Mouse (Mus musculus) heart, embryonic 10.5 days (tissue): ENCODE measurements around the gene Zfp341. TPM values are rescaled to one million over a fixed set of nuclear protein-coding genes. Genes with fewer than 3 reads are reported as not detected.

Experiments
- DNase-seq: peaks from one replicate; pipeline ENCODE4 v3.0.0-alpha.2; 2017; ENCODE audit warnings: low spot score
- H3K27ac ChIP-seq: fragments of 300-500 bp; sonication (generic); 2 replicates; pipeline ENCODE4 v1.5.1; 2016; ENCODE audit warnings: mild to moderate bottlenecking
- H3K27me3 ChIP-seq: fragments of 300-500 bp; sonication (generic); 2 replicates; pipeline ENCODE4 v1.6.1; 2016; ENCODE audit warnings: mild to moderate bottlenecking; ENCODE audit not compliant: poor library complexity, insufficient read depth, severe bottlenecking
- H3K36me3 ChIP-seq: fragments of 300-500 bp; sonication (generic); 2 replicates; pipeline ENCODE4 v1.6.1; 2016; ENCODE audit warnings: mild to moderate bottlenecking, moderate library complexity
- H3K4me1 ChIP-seq: fragments of 300-500 bp; sonication (generic); 2 replicates; pipeline ENCODE4 v1.6.1; 2016; ENCODE audit warnings: mild to moderate bottlenecking
- H3K4me3 ChIP-seq: fragments of 300-500 bp; sonication (generic); 2 replicates; pipeline ENCODE4 v1.5.1; 2016; ENCODE audit warnings: mild to moderate bottlenecking, moderate library complexity
- H3K9me3 ChIP-seq: fragments of 300-500 bp; sonication (generic); 2 replicates; pipeline ENCODE4 v1.6.1; 2016; ENCODE audit warnings: mild to moderate bottlenecking, moderate library complexity
- WGBS: fragments of 180-500 bp; shearing (Covaris S2); methylation state at CpG from one replicate; pipeline ENCODE4 v1.1.7; 2016; 5-methylcytosine and 5-hydroxymethylcytosine counted together
- polyA plus RNA-seq: library from polyadenylated mRNA; unstranded; fragments of >200 nt; fragmentation: Nextera tagmentation; extraction: Ambion mirVana; gene quantifications from 2 replicates; pipeline ENCODE4 v1.2.1, GENCODE M21; 2016

The Zfp341 gene
- polyA plus RNA-seq, 1 experiment from 2014 or later: 0.95 TPM

- Histone ChIP-seq H3K27ac (no peak overlapping the region), H3K27me3 (no peaks in the 10 kb centered on the region), H3K4me1 (peaks cover 3% of the 10 kb centered on the region; the same call in 1 of the 2 replicates), H3K36me3 (peaks cover 43% of the 10 kb centered on the region; the same call in 1 of the 2 replicates), H3K4me3 (no peak overlapping the region), H3K9me3 (no peaks in the 10 kb centered on the region)
- DNase-seq: no peak
These were observed 11.0 kb downstream of the Zfp341 start for GRCm38 (mm10) chr2:154624137-154624536.

GRCm38 (mm10) chr2:154630531-154630930 is 17.4 kb downstream of the Zfp341 start:
- no peak for DNase-seq
- no peaks in the 10 kb centered on the region for H3K9me3 ChIP-seq
- no peak overlapping the region for H3K27ac ChIP-seq
- peaks cover 44% of the 10 kb centered on the region for H3K36me3 ChIP-seq
- 80% methylated on average over 5 of the region's 5 CpGs for WGBS
- H3K4me1 ChIP-seq: no peaks in the 10 kb centered on the region
- no peaks in the 10 kb centered on the region for H3K27me3 ChIP-seq
- H3K4me3 ChIP-seq: no peak overlapping the region

- no peaks in the 10 kb centered on the region for H3K27me3 ChIP-seq
- H3K27ac ChIP-seq: peak overlapping the region; percentile 63
- H3K36me3 ChIP-seq: peaks cover 43% of the 10 kb centered on the region
- no peak for DNase-seq
- no peaks in the 10 kb centered on the region for H3K9me3 ChIP-seq
- no peak overlapping the region; the same call in 1 of the 2 replicates for H3K4me3 ChIP-seq
- 84% methylated on average over 16 of the region's 16 CpGs for WGBS
- no peaks in the 10 kb centered on the region for H3K4me1 ChIP-seq
These were observed 19.2 kb downstream of the Zfp341 start for GRCm38 (mm10) chr2:154632203-154632780.

- H3K27me3 ChIP-seq: no peaks in the 10 kb centered on the region
- H3K27ac ChIP-seq: peak overlapping the region; percentile 42; the same call in 1 of the 2 replicates
- H3K4me1 ChIP-seq: no peaks in the 10 kb centered on the region
- DNase-seq: no peak
- peaks cover 47% of the 10 kb centered on the region for H3K36me3 ChIP-seq
- 85% methylated on average over 5 of the region's 5 CpGs for WGBS
- 0 out of 2 replicates have a peak, but pooled peaks cover 1% of the 10 kb centered on the region for H3K9me3 ChIP-seq
- H3K4me3 ChIP-seq: no peak overlapping the region
These were observed 20.1 kb downstream of the Zfp341 start for GRCm38 (mm10) chr2:154633039-154633742.

GRCm38 (mm10) chr2:154633876-154634644 is 21.0 kb downstream of the Zfp341 start:
- WGBS: 87% methylated on average over 9 of the region's 9 CpGs
- H3K36me3 ChIP-seq: peaks cover 48% of the 10 kb centered on the region
- H3K4me3 ChIP-seq: no peak overlapping the region
- 0 out of 2 replicates have a peak, but pooled peaks cover 5% of the 10 kb centered on the region for H3K9me3 ChIP-seq
- H3K27me3 ChIP-seq: no peaks in the 10 kb centered on the region
- H3K27ac ChIP-seq: peak overlapping the region; percentile 47; the same call in 1 of the 2 replicates
- DNase-seq: no peak
- no peaks in the 10 kb centered on the region for H3K4me1 ChIP-seq

GRCm38 (mm10) chr2:154635826-154636225 is 22.7 kb downstream of the Zfp341 start:
- Histone ChIP-seq H3K4me1 (no peaks in the 10 kb centered on the region), H3K27me3 (no peaks in the 10 kb centered on the region), H3K36me3 (peaks cover 44% of the 10 kb centered on the region), H3K4me3 (no peak overlapping the region), H3K9me3 (0 out of 2 replicates have a peak, but pooled peaks cover 5% of the 10 kb centered on the region), H3K27ac (no peak overlapping the region)
- no peak for DNase-seq
- 96% methylated on average over 2 of the region's 2 CpGs for WGBS

- WGBS: 90% methylated on average over 3 of the region's 3 CpGs
- Histone ChIP-seq H3K27me3 (no peaks in the 10 kb centered on the region), H3K36me3 (peaks cover 48% of the 10 kb centered on the region), H3K4me3 (no peak overlapping the region), H3K27ac (no peak overlapping the region), H3K4me1 (no peaks in the 10 kb centered on the region), H3K9me3 (0 out of 2 replicates have a peak, but pooled peaks cover 5% of the 10 kb centered on the region)
- DNase-seq: no peak
These were observed 25.4 kb downstream of the Zfp341 start for GRCm38 (mm10) chr2:154638521-154638920.

- Histone ChIP-seq H3K36me3 (peaks cover 51% of the 10 kb centered on the region), H3K9me3 (0 out of 2 replicates have a peak, but pooled peaks cover 5% of the 10 kb centered on the region), H3K4me1 (no peaks in the 10 kb centered on the region), H3K27ac (no peak overlapping the region), H3K4me3 (no peak overlapping the region), H3K27me3 (no peaks in the 10 kb centered on the region)
- no peak for DNase-seq
- WGBS: 85% methylated on average over 4 of the region's 4 CpGs
These were observed 26.0 kb downstream of the Zfp341 start for GRCm38 (mm10) chr2:154639115-154639514.

GRCm38 (mm10) chr2:154641176-154641575 is 28.1 kb downstream of the Zfp341 start:
- WGBS: 78% methylated on average over 8 of the region's 8 CpGs
- H3K9me3 ChIP-seq: 0 out of 2 replicates have a peak, but pooled peaks cover 5% of the 10 kb centered on the region
- peaks cover 58% of the 10 kb centered on the region for H3K36me3 ChIP-seq

GRCm38 (mm10) chr2:154642005-154642459 is 28.9 kb downstream of the Zfp341 start:
- Histone ChIP-seq H3K4me3 (no peak overlapping the region), H3K4me1 (no peaks in the 10 kb centered on the region), H3K36me3 (peaks cover 58% of the 10 kb centered on the region), H3K27me3 (no peaks in the 10 kb centered on the region), H3K9me3 (0 out of 2 replicates have a peak, but pooled peaks cover 5% of the 10 kb centered on the region), H3K27ac (no peak overlapping the region)
- DNase-seq: no peak
- 94% methylated on average over 9 of the region's 9 CpGs for WGBS

More at GRCm38 (mm10) chr2:154641176-154641575, 28.1 kb downstream of the Zfp341 start:
- Histone ChIP-seq H3K27ac (0 out of 2 replicates have a peak overlapping the region, but pooled peaks have one; percentile 7), H3K27me3 (no peaks in the 10 kb centered on the region), H3K4me1 (no peaks in the 10 kb centered on the region), H3K4me3 (no peak overlapping the region)
- no peak for DNase-seq

GRCm38 (mm10) chr2:154642712-154643385 is 29.8 kb downstream of the Zfp341 start:
- WGBS: 56% methylated on average over 6 of the region's 6 CpGs
- Histone ChIP-seq H3K36me3 (peaks cover 51% of the 10 kb centered on the region), H3K27me3 (no peaks in the 10 kb centered on the region), H3K4me3 (no peak overlapping the region), H3K27ac (no peak overlapping the region), H3K4me1 (no peaks in the 10 kb centered on the region), H3K9me3 (0 out of 2 replicates have a peak, but pooled peaks cover 5% of the 10 kb centered on the region)
- DNase-seq: no peak

- WGBS: 72% methylated on average over 5 of the region's 5 CpGs
- no peak overlapping the region for H3K27ac ChIP-seq
- no peaks in the 10 kb centered on the region for H3K4me1 ChIP-seq
- DNase-seq: no peak
- no peaks in the 10 kb centered on the region for H3K9me3 ChIP-seq
- H3K4me3 ChIP-seq: no peak overlapping the region
- H3K36me3 ChIP-seq: peaks cover 24% of the 10 kb centered on the region
- no peaks in the 10 kb centered on the region for H3K27me3 ChIP-seq
These were observed 33.5 kb downstream of the Zfp341 start for GRCm38 (mm10) chr2:154646634-154647033.
